Mouse (Mus musculus) skeletal muscle tissue, adult 2 months (tissue): ENCODE results near the gene Tnk1.

ENCODE experiments used
- DNase-seq: peaks from one replicate; pipeline ENCODE4 v3.0.0-alpha.2; 2012; ENCODE audit warnings: low read depth, low spot score

Gene Tnk1

DNA sequence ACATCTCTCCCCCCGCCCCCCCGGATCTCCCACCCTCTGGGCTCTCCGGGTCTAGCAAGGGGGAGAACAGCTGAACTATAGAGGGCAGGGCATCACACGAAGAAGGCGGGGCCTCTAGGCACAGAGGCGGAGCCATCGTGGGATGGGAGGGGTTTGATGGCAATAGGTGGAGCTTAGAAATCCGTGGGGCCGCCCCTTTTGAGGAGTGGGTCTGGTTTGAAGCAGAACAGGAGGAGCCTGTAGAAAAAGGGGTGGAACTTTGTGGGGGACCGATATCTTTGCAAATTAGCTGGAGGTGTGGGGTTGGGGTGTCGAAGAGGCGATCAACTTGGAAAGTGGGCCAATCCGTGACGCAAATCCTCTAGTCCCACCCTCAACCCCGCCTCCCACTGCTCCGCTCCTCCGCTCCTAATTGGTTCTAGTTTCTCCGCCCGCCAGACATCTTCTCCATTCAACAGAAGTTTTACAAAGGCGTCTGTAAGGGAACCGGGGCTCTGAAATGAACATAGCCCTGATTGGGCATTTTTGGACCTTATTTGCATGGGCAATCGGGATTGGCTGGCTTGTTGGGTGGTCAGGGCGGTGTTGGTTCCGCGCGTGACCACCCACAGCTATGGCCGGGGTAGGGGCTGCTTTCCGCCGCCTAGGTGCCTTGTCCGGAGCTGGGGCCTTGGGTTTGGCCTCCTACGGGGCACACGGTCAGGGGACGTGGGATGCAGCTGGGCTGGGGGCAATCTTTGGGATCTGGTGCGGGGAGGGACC lies 20.4 kb downstream of the Tnk1 start, which contains the start of gene Tmem256:
Gene Tmem256, plus strand, starts transcription at position 563 of the 762 bp plus-strand sequence.
- peak; percentile 97 for DNase-seq

DNA sequence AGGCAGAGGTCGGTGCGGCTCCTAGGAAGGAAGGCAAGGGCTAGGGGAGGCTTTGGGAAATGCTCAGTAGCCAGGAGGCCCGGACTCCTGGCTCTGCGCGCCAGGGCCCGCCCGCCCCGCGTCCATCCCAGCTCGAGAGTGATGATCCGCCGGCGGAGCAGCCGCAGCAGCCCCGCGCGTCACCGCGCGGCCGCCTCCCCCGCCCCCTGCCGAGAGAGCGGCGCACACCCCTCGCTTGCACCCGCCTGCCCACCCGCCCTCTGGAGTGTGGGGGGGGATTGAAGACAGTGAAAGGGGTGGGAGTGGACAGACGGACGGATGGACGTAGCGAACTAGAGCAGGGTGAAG lies 21.0 kb downstream of the Tnk1 start, which contains the start of gene Nlgn2:
Gene Nlgn2, minus strand, starts transcription at position 181 of the 348 bp plus-strand sequence.
- DNase-seq: no peak

DNA sequence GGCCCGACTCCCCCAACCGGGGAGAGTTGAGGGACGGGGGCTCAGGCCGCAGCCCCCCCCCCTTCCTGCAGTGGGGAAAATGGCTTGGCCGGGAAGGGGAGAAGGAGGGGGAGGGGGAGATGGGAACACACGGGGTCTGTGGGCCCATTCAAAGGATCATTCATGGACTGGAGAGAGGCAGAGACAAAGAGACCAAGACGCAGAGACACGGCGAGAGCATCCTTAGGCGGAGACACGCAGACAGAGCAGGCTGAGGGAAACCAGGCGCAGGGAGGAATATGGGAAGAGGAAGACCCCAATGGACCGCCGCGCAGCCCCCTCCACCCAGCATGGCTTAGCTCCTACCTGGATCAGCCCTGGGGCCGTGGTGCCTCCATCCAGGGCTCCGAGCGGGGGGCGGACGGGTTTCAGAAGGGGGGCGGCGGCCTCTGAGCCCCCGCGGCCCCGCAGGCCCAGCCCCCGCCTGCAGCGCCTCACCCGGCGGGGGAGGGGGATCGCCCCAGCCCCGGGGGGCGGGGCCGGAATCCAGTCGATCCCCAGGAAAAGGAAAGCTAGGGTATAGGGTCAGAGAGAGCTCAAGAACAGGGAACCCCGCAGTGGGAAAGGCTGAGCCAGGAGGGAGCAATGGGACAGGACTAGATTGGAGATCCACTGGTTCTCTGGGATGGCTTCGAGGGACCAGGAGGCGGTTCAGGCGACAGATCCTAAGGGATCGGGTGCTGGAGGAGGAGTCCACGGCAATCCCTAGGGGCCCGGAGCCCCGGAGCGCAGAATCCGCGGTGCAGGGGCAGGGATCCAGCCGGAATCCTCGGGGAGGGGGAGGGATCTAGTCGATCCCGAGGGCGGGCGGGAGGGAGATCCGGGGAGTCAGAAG lies 21.6 kb downstream of the Tnk1 start:
- no peak for DNase-seq

DNA sequence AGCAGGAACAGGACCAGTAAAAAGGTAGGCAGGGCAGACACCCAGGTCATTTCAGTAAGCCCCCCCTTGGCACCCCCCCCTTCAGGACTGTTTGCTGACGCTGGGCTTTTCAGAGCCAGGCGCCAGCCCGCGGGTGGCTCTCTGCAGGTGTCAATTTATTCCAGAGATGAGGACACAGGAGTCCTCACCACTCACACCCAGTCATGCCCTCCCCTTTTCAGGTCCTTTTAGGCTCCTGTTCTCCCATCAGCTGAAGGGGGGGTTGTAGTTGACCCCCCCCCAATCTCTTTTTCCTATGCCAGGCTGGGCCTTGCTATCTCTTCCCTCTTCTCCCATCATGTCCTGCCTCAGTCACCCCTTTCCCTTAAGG lies 22.6 kb downstream of the Tnk1 start:
- DNase-seq: no peak

DNA sequence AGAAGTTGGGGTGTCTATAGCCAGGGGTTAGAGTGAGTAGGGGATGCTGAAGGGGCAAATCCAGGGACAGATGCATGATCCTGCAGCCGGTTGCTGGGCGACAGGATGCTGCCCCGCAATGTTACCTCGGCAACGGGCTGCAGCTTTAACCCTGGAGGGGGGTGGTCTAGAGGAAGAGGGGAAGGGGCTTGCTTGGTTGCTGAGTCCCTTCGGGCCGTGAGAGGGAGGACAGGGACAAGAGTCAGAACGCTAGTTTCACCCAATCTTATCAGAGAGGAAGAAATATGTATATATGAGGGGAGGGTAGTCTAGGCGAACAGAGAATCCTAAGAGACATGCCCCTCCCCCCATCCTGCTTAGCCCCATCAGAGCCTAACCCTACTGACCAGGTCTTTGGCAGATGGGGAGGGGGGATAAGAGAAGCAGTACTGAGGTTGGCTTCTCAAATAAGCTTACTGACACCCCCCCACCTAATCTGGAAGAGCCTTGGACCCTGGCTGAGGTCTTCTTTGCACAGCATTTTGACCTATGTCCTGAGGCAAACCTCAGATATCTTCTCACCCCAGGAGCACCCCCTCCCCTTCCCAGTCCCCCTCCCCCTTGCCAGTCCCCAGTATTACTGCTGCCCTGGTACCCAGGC lies 23.1 kb downstream of the Tnk1 start:
- no peak for DNase-seq

DNA sequence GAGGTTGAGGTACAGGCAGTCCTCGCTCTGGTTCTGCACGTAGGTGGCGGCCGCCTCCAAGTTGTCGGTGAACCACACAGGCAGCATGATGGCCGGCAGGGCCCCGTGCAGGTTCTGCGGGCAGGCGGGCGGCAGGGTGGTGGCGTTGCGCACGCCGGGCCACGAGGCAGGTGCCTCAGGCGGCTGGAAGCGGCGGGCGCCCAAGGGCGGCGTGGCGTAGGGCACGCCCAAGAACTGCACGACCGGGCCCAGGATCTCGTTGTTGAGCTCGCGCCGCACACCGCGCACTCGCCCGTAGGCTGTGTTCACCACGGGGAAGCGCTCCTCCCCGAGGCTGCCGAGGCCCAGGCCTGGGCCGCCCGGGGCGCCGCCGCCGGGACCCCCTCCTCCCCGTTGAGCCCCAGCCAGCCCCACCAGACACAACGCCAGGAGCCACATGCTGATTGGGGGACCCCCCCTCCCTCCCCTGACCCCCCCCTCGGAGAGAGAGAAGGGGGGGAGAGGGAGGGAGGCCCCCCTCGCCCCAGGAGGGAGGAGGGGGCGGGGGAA lies 24.5 kb downstream of the Tnk1 start:
- no peak for DNase-seq

DNA sequence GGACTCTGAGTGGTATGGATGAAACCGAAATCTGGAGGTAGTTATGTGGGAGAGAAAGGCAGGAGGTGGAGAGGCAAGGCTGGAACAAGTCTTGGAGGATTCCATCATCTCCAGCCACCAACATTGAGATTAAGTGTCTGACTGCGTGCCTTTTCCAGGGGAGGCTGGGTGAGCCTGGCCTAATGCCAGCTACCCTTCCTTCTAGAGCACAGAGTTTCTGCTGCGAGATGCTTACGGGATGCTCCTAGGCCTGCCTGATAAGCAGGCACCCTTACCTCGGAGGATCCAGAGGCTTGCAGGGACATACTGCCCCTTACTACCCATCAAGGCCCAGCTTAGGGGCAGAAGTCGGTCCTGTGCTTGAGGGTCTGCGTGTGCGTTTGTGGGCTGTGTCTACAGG lies 25.0 kb downstream of the Tnk1 start:
- DNase-seq: no peak

DNA sequence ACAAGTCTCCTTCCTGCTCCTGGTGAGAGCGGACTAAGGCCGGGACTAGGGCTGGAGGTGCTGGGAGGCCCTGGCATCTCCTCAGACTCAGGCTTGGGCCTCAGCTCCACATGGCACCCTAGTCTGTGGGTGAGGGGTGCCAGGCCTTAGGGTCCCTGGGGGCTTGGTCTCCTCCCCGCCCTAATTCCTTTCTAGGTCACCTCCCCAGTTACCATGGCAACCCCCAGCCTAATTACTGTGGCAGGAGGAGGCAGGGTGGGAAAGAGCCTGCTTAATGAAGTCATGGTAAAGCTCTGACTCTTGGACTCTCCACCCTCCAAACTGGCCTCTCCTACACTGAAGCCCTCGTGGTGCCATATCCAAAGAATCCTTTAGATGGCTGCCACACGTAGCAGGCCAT lies 29.7 kb downstream of the Tnk1 start:
- DNase-seq: no peak

DNA sequence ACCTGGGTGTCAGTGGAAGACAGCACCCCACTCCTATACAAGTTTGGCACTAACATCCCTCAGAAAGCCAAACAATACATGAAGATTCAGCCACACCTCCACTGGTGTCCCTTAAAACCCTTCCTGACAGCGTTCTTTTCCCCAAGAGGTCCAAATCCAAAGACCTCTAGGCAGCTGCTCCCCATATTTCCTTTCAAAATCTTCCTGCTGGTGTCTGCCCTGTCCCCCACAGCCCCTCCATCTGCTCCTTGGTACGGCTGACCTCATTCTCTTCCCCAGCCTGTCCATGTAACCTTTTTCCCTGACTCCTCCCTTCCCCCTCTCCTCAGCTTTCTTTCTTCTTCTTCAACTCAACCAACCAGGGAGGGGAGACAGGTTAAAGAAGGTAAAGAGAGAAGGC lies 35.1 kb downstream of the Tnk1 start:
- no peak for DNase-seq

DNA sequence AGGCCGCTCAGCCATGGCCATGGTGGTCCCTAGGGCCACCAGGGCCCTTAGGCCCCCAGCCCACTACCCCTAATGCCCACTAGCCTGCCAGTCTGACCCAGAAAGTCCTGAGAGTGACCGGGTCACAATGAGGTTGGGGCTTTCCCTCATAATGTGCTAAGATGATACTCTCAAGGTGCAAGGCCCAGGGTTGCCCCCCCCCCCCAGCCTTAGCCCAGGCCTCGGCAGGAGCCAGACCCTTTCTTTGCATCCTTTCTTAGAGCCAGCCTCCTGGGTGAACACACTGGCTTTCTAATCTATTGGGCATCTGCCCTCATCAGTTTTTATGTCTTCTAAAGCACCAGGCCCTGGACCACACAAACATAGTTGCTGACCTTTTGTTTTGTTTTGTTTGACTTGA lies 36.5 kb downstream of the Tnk1 start, which contains the start of gene Spem1:
Gene Spem1, minus strand, starts transcription at position 101 of the 400 bp plus-strand sequence.
- no peak for DNase-seq

DNA sequence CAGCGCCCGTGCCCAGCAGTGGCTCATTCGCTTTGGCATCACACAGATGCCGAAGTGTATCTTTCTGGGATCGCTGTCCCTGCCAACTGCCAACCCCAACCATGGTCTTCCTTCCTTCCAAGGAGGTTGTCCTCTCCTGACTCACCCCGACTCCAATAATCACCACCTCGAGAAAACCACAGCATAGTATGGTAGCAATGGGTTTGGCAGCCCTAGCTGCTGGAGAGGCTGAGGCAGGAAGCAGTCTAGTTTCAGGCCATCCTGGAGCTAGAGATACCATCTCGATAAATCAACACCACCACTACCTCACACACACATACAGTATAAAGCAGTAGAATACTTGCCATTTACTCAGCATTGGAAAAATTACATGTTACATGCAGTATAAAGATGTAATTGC lies 39.7 kb downstream of the Tnk1 start:
- no peak for DNase-seq

DNA sequence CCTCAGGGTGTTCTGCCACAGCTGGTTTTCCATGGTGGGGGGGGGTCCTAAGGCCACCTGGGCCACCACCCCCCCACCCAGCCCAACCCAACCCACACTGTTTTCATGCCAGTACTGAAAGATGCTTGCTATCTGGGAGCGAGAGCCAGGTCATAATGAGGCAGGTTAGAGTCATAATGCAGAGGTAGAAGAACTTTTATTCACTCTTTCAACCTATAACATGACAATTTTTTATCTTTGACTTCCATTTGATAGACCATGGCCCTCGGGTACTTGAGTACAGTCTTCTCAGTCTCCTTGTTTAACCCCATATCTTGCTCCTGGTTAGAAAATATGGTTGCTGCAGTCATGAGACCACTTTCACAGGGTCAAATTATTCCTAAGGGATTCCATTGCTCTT lies 40.2 kb downstream of the Tnk1 start, which contains the start of gene Spem2:
Gene Spem2, minus strand, starts transcription at position 101 of the 400 bp plus-strand sequence.
- no peak for DNase-seq

DNA sequence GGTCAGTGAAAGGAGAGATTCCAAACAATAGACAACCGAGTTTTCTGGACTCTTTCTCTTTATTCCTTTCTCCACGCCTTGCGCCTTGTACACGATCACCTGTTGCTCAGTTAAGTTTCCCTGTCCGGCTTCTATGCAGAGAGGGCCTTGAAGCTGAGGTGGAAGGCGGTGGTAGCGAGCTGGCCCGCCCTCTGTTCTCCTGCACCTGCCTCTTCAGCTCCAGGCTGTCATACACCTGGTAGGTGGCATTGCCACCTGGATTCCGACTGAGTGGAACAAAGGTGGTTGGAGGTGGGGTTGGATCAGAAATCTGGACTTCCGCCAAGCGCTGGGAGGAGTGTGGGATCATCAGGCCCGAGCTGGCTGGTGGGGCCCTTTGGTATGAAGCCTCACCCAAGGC lies 42.0 kb downstream of the Tnk1 start:
- no peak for DNase-seq

DNA sequence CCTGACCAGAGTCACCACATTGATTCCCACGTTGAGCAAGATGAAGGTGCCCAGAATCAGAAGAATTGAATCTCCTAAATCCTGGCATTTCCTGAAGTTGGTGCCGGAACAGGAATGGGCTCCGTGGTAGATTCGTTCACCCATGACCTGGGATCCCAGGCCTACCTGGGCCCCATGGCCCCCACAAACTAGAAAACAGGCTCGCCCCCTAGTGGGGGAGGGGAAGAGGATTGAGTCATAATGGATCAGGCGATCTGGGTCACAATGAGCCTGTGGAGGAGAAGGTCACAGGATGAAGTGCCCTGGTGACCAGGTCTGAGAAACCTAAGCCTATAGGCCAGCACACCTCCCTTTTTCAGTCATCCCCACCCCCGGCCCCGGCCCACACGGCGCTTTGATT lies 43.4 kb downstream of the Tnk1 start, which contains the start of gene Gm39566:
Gene Gm39566, minus strand, starts transcription at position 144 of the 400 bp plus-strand sequence.
- DNase-seq: no peak

DNA sequence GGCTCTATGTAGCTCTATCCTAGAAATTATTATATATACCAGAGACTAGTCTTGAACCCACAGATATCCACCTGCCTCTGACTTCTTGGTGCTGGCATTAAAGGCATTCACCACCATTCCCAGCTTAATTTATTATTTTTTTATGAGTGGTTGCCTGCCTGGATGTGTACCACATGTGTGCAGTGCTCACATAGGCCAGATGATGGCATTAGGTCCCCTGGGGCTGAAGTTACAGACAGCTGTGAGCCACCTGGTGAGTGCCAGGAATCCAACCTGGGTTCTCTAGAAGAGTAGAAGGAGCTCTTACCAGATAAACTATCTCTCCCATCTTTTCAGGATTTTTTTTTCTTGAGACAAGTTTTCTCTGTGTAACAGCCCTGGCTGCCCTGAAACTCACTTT lies 48.2 kb downstream of the Tnk1 start:
- no peak for DNase-seq

DNA sequence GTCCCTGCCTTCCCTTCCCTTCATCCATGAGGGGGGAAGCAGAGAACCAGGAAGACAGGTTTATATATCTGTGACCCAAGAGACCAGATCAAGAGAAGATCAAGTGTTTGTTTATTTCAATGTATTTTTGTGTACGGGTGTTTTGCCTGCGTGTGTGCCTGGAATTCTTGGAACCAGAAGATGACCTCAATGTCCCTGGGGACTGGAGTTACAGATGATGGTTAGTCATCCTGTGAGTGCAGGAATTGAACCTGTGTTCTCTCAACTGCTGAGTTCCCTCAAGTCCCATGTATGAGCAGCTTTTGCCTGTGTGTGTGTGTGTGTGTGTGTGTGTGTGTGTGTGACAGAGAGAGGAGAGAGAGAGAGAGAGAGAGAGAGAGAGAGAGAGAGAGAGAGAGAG lies 50.9 kb downstream of the Tnk1 start:
- DNase-seq: no peak

DNA sequence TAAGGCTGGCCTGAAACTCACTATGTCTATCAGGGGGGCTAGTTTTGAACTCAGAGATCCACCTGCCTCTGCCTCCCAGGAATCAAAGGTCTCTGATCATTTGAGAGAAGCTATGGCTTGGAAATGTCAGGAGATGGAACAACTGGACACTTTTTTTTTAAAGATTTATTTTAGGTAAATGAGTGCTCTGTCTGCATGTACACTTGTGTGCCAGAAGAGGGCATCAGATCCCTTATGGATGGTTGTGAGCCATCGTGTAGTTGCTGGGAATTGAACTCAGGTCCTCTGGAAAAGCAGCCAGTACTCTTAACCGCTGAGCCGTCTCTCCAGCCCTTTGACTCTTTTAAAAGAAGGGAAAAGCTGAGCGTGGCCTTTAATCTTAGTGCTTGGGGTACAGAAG lies 52.2 kb downstream of the Tnk1 start:
- no peak for DNase-seq

DNA sequence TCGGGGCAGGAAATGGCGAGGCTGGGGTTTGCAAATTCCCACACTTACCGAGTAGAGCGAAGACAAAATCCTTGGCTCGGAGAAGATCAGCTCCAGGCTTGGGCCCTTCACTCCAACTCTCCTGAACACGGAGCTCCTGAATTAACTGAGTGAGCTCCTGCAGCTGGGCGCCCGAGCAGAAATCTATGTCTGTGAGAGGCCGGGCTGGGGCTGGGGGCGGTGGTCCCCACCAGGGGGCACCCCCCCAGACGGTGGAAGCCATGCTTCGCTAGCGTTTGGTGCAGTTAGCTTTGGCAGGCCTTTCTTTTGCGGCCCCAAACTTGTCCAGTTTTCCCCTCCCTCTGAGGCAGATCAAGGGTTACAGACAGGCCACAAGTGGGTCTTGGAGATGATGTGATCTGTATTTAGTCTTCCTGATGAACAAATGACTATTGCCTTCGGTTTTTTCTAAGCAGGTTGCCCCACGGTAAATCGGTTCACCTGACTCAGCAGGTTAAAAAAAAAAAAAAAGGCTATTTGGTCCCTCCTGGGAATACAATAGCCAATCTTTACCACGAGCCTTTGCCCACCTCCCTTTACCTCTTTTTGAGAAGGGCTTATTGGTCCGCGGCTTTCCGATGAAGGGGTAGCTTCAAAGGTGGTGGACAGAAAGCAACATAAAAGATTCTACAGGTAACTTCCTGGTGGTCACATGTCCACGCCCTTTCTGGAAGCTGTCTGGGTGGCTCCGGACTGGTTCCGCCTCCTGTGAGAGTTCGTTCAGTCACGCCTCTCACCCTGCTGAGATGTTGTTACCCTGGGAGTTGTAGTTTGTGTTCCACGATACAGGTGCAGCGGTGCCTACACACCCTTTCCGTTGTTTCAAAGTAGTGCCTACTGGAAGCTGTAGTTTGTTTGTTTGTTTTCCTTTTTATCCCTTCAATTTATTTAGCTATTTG lies 53.3 kb downstream of the Tnk1 start, which contains the start of gene Tmem102:
Gene Tmem102, minus strand, starts transcription at position 653 of the 938 bp plus-strand sequence.
- no peak for DNase-seq

DNA sequence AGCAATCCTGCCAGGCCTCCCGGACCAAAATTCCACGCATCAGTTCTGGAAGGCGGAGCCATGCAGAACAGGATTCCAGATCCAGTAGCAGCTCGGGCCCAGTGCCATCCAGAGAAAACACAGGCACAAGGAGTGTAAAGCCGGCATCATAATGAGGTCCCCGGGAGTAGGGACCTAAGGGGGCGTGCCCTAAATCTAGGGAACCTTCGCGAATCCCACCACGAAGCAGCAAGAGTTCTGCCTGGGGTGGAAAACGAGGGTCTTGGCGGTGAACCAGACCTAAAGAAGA lies 53.9 kb downstream of the Tnk1 start:
- no peak for DNase-seq

DNA sequence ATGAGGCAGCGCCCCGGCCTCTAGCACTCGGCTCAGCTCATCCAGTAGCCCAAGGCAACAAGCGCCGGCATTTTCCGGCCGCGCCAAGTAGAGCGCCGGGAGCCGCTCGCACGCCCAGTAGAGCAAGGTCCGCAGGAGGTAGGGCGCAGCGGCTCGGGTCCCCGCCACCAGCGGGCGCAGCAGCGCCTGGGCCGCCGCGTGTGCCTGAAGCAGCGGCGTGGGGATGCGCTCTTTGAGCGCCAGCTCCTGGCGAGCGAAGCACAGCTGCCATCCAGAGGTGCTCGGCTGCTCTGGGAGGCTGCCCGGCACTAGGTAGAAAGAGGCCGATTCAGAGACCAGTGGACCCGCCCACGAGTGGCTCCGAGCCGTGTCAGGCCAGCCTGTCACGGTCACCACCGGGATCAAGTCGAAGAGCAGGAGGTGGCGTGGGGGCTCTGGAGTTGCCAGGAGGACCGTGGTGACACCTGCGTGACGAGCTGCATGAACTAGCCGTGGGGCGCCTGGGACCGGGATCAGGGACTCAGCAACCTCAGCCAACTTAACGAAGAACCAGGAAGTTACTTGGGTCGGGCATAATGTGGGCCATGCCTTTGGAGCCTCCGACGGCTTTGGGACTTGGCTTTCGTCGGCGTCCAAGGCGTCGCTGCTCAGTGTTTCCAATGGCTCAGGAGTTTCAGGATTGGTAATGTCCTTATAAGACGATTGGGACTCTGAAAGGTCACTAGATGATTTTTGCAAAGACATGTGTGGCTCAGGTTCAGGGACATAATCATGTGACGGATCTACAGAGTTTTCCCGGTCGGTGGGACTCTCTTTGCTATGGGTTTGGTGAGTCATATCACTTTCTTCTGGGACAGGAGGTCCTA lies 54.5 kb downstream of the Tnk1 start:
- peak; percentile 62 for DNase-seq
